In genomic region chr6:144154892-144155424, GRCm38 (mm10) we compare ENCODE assay signal across 11 mouse cellular contexts.
DNase-seq lines count a peak whose midpoint lies in the region; ATAC-seq lines count a peak whose summit lies in the region.
"Had no signal": no experiment of that assay in that cellular context is flagged by ENCODE, and none has a peak within 500 bp of the region (broad histone marks: within the 10 kb centered on the region; RNA-seq: fewer than 3 reads in every experiment).

No protein-coding gene starts in this region.

- H3K4me1 ChIP-seq in hindbrain, embryonic 14.5 days (replicated peaks; ENCODE audit: control insufficient read depth, insufficient read depth, low read length), result peaks cover 28% of the 10 kb centered on the region
- H3K4me1 ChIP-seq in midbrain, embryonic 10.5 days, result peaks cover 57% of the 10 kb centered on the region
- H3K4me1 ChIP-seq: limb, embryonic 13.5 days had no signal

- H3K9ac ChIP-seq in hindbrain, embryonic 14.5 days, result 0 out of 2 replicates have a peak overlapping the region, but pooled peaks have one; percentile 36
- H3K9ac ChIP-seq: limb, embryonic 13.5 days had no signal

- peak; percentile 70 for DNase-seq in Muller cell, postnatal 12 days (ENCODE audit: inconsistent ontology term)
- DNase-seq in cerebellum, postnatal 25 days, result peak; percentile 63 to 64
- peak; percentile 54 for DNase-seq in hindbrain, embryonic 14.5 days (ENCODE audit: low spot score)
- peak; percentile 56 for DNase-seq in midbrain, embryonic 10.5 days (ENCODE audit: low spot score)
- DNase-seq in yolk sac, embryonic 10.5 days (ENCODE audit: low spot score), result no peak
- DNase-seq in c-Kit-positive CD71-positive TER-119-positive erythroid progenitor cells, embryonic 14.5 days (ENCODE audit: low spot score), result no peak
- DNase-seq in adrenal gland, postnatal 10 days, result no peak

- H3K4me2 ChIP-seq in hindbrain, embryonic 14.5 days (replicated peaks), result 0 out of 2 replicates have a peak overlapping the region, but pooled peaks have one; percentile 21
- H3K4me2 ChIP-seq: limb, embryonic 13.5 days had no signal

- peak; percentile 81 for ATAC-seq in hindbrain, embryonic 14.5 days (ENCODE audit: low FRiP score)
- no peak for ATAC-seq in erythroid progenitor cell, adult 5-6 weeks (replicated peaks; ENCODE audit: low FRiP score, poor library complexity, severe bottlenecking)

- no peaks in the 10 kb centered on the region for H3K27me3 ChIP-seq in hindbrain, embryonic 14.5 days (ENCODE audit: control insufficient read depth, insufficient read depth, low read length)
- H3K27me3 ChIP-seq in midbrain, embryonic 10.5 days (ENCODE audit: low read depth, poor library complexity, severe bottlenecking), result no peaks in the 10 kb centered on the region
- H3K27me3 ChIP-seq: CH12.LX; limb, embryonic 13.5 days had no signal

- no peaks in the 10 kb centered on the region for H3K9me3 ChIP-seq in hindbrain, embryonic 14.5 days (ENCODE audit: control insufficient read depth, low read length)
- H3K9me3 ChIP-seq in midbrain, embryonic 10.5 days (replicated peaks), result no peaks in the 10 kb centered on the region
- H3K9me3 ChIP-seq: heart, embryonic 10.5 days; limb, embryonic 13.5 days had no signal

- WGBS in hindbrain, embryonic 14.5 days, result 9% methylated on average over 9 of the region's 9 CpGs
- WGBS in midbrain, embryonic 10.5 days, result 20% methylated on average over 9 of the region's 9 CpGs

- no peak overlapping the region for H3K4me3 ChIP-seq in hindbrain, embryonic 14.5 days (replicated peaks; ENCODE audit: low read length)
- peak overlapping the region; percentile 16; the same call in 1 of the 2 replicates for H3K4me3 ChIP-seq in midbrain, embryonic 10.5 days
- H3K4me3 ChIP-seq: heart, embryonic 10.5 days; limb, embryonic 13.5 days had no signal

- peak overlapping the region; percentile 77 for H3K27ac ChIP-seq in hindbrain, embryonic 14.5 days
- peak overlapping the region; percentile 84 for H3K27ac ChIP-seq in midbrain, embryonic 10.5 days (replicated peaks)
- H3K27ac ChIP-seq: heart, embryonic 10.5 days; limb, embryonic 13.5 days had no signal

- H3K36me3 ChIP-seq in hindbrain, embryonic 14.5 days (replicated peaks; ENCODE audit: control insufficient read depth, insufficient read depth), result no peaks in the 10 kb centered on the region
- no peaks in the 10 kb centered on the region for H3K36me3 ChIP-seq in midbrain, embryonic 10.5 days
- H3K36me3 ChIP-seq: heart, embryonic 10.5 days had no signal

Comparison
In these comparisons a context has a peak if more than half of its experiments do, and no peak if none do; other contexts are left out.
1. DNase-seq: peak in Muller cell, postnatal 12 days (single experiment), cerebellum, postnatal 25 days (2 of 2), hindbrain, embryonic 14.5 days (single experiment) and midbrain, embryonic 10.5 days (single experiment); none in yolk sac, embryonic 10.5 days (single experiment), c-Kit-positive CD71-positive TER-119-positive erythroid progenitor cells, embryonic 14.5 days (single experiment) and adrenal gland, postnatal 10 days (single experiment).